In the genomic region with DNA sequence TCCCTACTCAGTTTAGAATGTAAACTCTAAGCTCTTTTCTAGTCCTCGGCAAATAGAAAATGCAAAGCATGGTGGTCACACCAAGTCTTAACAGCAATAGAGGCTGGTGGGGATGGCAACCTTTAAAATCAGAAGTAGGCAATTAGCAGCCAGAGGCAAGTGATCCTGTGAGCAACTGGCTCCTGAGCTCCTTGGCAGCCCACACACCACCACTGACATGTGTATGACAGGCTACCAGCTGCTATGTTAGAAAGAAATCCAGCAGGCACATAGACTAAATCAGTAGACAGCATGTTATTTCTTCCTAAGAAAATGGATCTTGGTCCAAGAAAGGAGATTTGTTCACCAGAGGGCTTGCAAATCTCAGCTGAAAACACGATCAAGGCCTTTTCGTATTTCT, we compare ENCODE assay signal across 28 mouse cellular contexts. TPM values are rescaled to one million over a fixed set of nuclear protein-coding genes. Genes with fewer than 3 reads are reported as not detected.
DNase-seq lines count a peak whose midpoint lies in the region; ATAC-seq lines count a peak whose summit lies in the region.
"Had no signal": no experiment of that assay in that cellular context is flagged by ENCODE, and none has a peak within 500 bp of the region (broad histone marks: within the 10 kb centered on the region; RNA-seq: fewer than 3 reads in every experiment).

No protein-coding gene starts in this region.

- H3K4me2 ChIP-seq in forebrain, embryonic 13.5 days: no peak overlapping the region
- no peak overlapping the region for H3K4me2 ChIP-seq in forebrain, embryonic 11.5 days (ENCODE audit: low read depth, low read length, severe bottlenecking)
- H3K4me2 ChIP-seq: heart, embryonic 12.5 days; hindbrain, embryonic 15.5 days; neural tube, embryonic 12.5 days; stomach, embryonic 15.5 days had no signal

- peak; percentile 70; the same call in 1 of the 2 replicates for ATAC-seq in forebrain, embryonic 13.5 days
- ATAC-seq in forebrain, embryonic 11.5 days (replicated peaks; ENCODE audit: low FRiP score): no peak
- ATAC-seq: CD4-positive, CD25-positive, alpha-beta regulatory T cell, adult 4 months; intestine, embryonic 16.5 days had no signal

- H3K27ac ChIP-seq in forebrain, embryonic 13.5 days: 0 out of 2 replicates have a peak overlapping the region, but pooled peaks have one; percentile 31
- no peak overlapping the region for H3K27ac ChIP-seq in forebrain, embryonic 11.5 days (ENCODE audit: low read depth, low read length)
- no peak overlapping the region for H3K27ac ChIP-seq in midbrain, embryonic 10.5 days (replicated peaks)
- H3K27ac ChIP-seq: hindbrain, embryonic 15.5 days; neural tube, embryonic 12.5 days; stomach, embryonic 15.5 days had no signal

- H3K27me3 ChIP-seq in forebrain, embryonic 13.5 days: no peaks in the 10 kb centered on the region
- no peaks in the 10 kb centered on the region for H3K27me3 ChIP-seq in forebrain, embryonic 11.5 days (ENCODE audit: control insufficient read depth, insufficient read depth, low read length)
- H3K27me3 ChIP-seq in midbrain, embryonic 10.5 days (ENCODE audit: low read depth, poor library complexity, severe bottlenecking): no peaks in the 10 kb centered on the region
- H3K27me3 ChIP-seq: heart, embryonic 12.5 days; hindbrain, embryonic 15.5 days; neural tube, embryonic 12.5 days; stomach, embryonic 15.5 days had no signal

- DNase-seq in forebrain, embryonic 11.5 days (ENCODE audit: low spot score): no peak
- peak; percentile 19 to 33 for DNase-seq in layer of hippocampus, adult 8-10 months (ENCODE audit: low spot score in 2 of 2)
- no peak for DNase-seq in layer of hippocampus, postnatal 36 days
- peak; percentile 34 to 77 for DNase-seq in left cerebral cortex, postnatal 25 days (ENCODE audit: low spot score in 2 of 2)
- no peak for DNase-seq in spleen, adult 18-20 months
- no peak for DNase-seq in midbrain, embryonic 10.5 days (ENCODE audit: low spot score)
- DNase-seq in thymus, postnatal 10 days (ENCODE audit: low spot score in 2 of 2): no peak
- DNase-seq: cerebellum, adult 9-11 months; gastrocnemius, postnatal 36 days; liver; lung, adult 18-20 months; lung, postnatal 36 days; thymus, postnatal 14 days had no signal

- 83% methylated on average over 3 of the region's 3 CpGs for WGBS in forebrain, embryonic 13.5 days
- WGBS in forebrain, embryonic 11.5 days: 90% methylated on average over 3 of the region's 3 CpGs
- WGBS in midbrain, embryonic 10.5 days: 94% methylated on average over 3 of the region's 3 CpGs

- H3K36me3 ChIP-seq in forebrain, embryonic 13.5 days (ENCODE audit: poor library complexity, severe bottlenecking): no peaks in the 10 kb centered on the region
- H3K36me3 ChIP-seq in forebrain, embryonic 11.5 days (ENCODE audit: control insufficient read depth, insufficient read depth, low read length): no peaks in the 10 kb centered on the region
- no peaks in the 10 kb centered on the region for H3K36me3 ChIP-seq in midbrain, embryonic 10.5 days
- H3K36me3 ChIP-seq: G1E; heart, embryonic 12.5 days; hindbrain, embryonic 15.5 days; neural tube, embryonic 12.5 days; stomach, embryonic 15.5 days had no signal

- H3K4me3 ChIP-seq in forebrain, embryonic 13.5 days: no peak overlapping the region
- H3K4me3 ChIP-seq in forebrain, embryonic 11.5 days (ENCODE audit: low read depth, low read length): no peak overlapping the region
- no peak overlapping the region for H3K4me3 ChIP-seq in midbrain, embryonic 10.5 days
- H3K4me3 ChIP-seq: heart, embryonic 12.5 days; hindbrain, embryonic 15.5 days; neural tube, embryonic 12.5 days; stomach, embryonic 15.5 days had no signal

- H3K4me1 ChIP-seq in forebrain, embryonic 13.5 days: no peaks in the 10 kb centered on the region
- no peaks in the 10 kb centered on the region for H3K4me1 ChIP-seq in forebrain, embryonic 11.5 days (replicated peaks; ENCODE audit: control insufficient read depth, insufficient read depth, low read length)
- no peaks in the 10 kb centered on the region for H3K4me1 ChIP-seq in midbrain, embryonic 10.5 days
- H3K4me1 ChIP-seq: heart, embryonic 12.5 days; hindbrain, embryonic 15.5 days; neural tube, embryonic 12.5 days; stomach, embryonic 15.5 days had no signal

- intact Hi-C loops in left cerebral cortex, postnatal 25 days (cut with DNase I): loop anchor here (2.0 to 10.0 kb wide), 2 partner anchors 34 to 1074 kb away; partner anchors contain the start of genes Casp2 and Nobox

- H3K9ac ChIP-seq in forebrain, embryonic 13.5 days: no peak overlapping the region
- H3K9ac ChIP-seq in forebrain, embryonic 11.5 days (ENCODE audit: low read length): no peak overlapping the region
- H3K9ac ChIP-seq: heart, embryonic 12.5 days; hindbrain, embryonic 15.5 days; neural tube, embryonic 12.5 days; stomach, embryonic 15.5 days had no signal

- H3K9me3 ChIP-seq in forebrain, embryonic 13.5 days (replicated peaks): no peaks in the 10 kb centered on the region
- H3K9me3 ChIP-seq in forebrain, embryonic 11.5 days (ENCODE audit: control insufficient read depth, low read length): no peaks in the 10 kb centered on the region
- no peaks in the 10 kb centered on the region for H3K9me3 ChIP-seq in midbrain, embryonic 10.5 days (replicated peaks)
- H3K9me3 ChIP-seq: G1E; heart, embryonic 12.5 days; hindbrain, embryonic 15.5 days; neural tube, embryonic 12.5 days; stomach, embryonic 15.5 days had no signal

RNA-seq across cellular contexts. Expression of gene Gstk1, which starts 14.5 kb away (rescaled TPM):
- polyA plus RNA-seq in forebrain, embryonic 13.5 days (2015; fragmentation: Nextera tagmentation; extraction: Ambion mirVana): 13.2 and 14.8 TPM in 2 replicates
- polyA plus RNA-seq in forebrain, embryonic 11.5 days (2014; fragmentation: Nextera tagmentation; extraction: Ambion mirVana): 15.2 and 18.4 TPM in 2 replicates
- 10 to 100 TPM in 2 of 4 experiments, 1 to 10 TPM in 2; 7.5 to 12.2 (median 10.3) TPM for total RNA-seq in layer of hippocampus, adult 8-10 months (2022)
- total RNA-seq in layer of hippocampus, postnatal 36 days (2021): 1 to 10 TPM; 9.5 to 9.6 TPM
- total RNA-seq in left cerebral cortex, postnatal 25 days (2021): 10 to 100 TPM in 1 of 2 experiments, 1 to 10 TPM in 1; 9.2 to 10.4 TPM
- 14.3 and 17.3 TPM in 2 replicates for polyA plus RNA-seq in midbrain, embryonic 10.5 days (2016; fragmentation: Nextera tagmentation; extraction: Ambion mirVana)
- polyA plus RNA-seq: G1E had no signal

RNA-seq across cellular contexts. Expression of gene Tas2r144, which starts 16.1 kb away (rescaled TPM):
- polyA plus RNA-seq in forebrain, embryonic 13.5 days (2015; fragmentation: Nextera tagmentation; extraction: Ambion mirVana): not detected in 2 replicates
- polyA plus RNA-seq in forebrain, embryonic 11.5 days (2014; fragmentation: Nextera tagmentation; extraction: Ambion mirVana): not detected in 2 replicates
- total RNA-seq in layer of hippocampus, adult 8-10 months (2022): not detected
- not detected for total RNA-seq in layer of hippocampus, postnatal 36 days (2021)
- total RNA-seq in left cerebral cortex, postnatal 25 days (2021): not detected
- polyA plus RNA-seq in midbrain, embryonic 10.5 days (2016; fragmentation: Nextera tagmentation; extraction: Ambion mirVana): not detected in 2 replicates
- total RNA-seq: adrenal gland, postnatal 4 days; gastrocnemius, postnatal 36 days; heart, postnatal 25 days; left cerebral cortex, adult 8-10 months; monocyte, adult 5-6 weeks had no signal
- polyA plus RNA-seq: CD4-positive, CD25-positive, alpha-beta regulatory T cell, adult 4 months; embryonic facial prominence, embryonic 14.5 days; G1E; heart, embryonic 12.5 days; hindbrain, embryonic 15.5 days; intestine, embryonic 16.5 days; kidney, embryonic 16.5 days; neural tube, embryonic 12.5 days; small intestine, adult 2 months; stomach, embryonic 15.5 days had no signal

RNA-seq across cellular contexts. Expression of gene Tmem139, which starts 30.6 kb away (rescaled TPM):
- 0.19 TPM in 1 of 2 replicates, not detected in the other for polyA plus RNA-seq in forebrain, embryonic 13.5 days (2015; fragmentation: Nextera tagmentation; extraction: Ambion mirVana)
- 0.55 TPM in 1 of 2 replicates, not detected in the other for polyA plus RNA-seq in forebrain, embryonic 11.5 days (2014; fragmentation: Nextera tagmentation; extraction: Ambion mirVana)
- not detected for total RNA-seq in layer of hippocampus, adult 8-10 months (2022)
- total RNA-seq in layer of hippocampus, postnatal 36 days (2021): not detected
- total RNA-seq in left cerebral cortex, postnatal 25 days (2021): not detected
- polyA plus RNA-seq in midbrain, embryonic 10.5 days (2016; fragmentation: Nextera tagmentation; extraction: Ambion mirVana): 0.33 and 0.42 TPM in 2 replicates
- total RNA-seq: left cerebral cortex, adult 8-10 months; monocyte, adult 5-6 weeks had no signal
- polyA plus RNA-seq: CD4-positive, CD25-positive, alpha-beta regulatory T cell, adult 4 months; G1E had no signal

RNA-seq across cellular contexts. Expression of gene Casp2, which starts 33.6 kb away (rescaled TPM):
- polyA plus RNA-seq in forebrain, embryonic 13.5 days (2015; fragmentation: Nextera tagmentation; extraction: Ambion mirVana): 62.7 and 73.9 TPM in 2 replicates
- 75.6 and 77.5 TPM in 2 replicates for polyA plus RNA-seq in forebrain, embryonic 11.5 days (2014; fragmentation: Nextera tagmentation; extraction: Ambion mirVana)
- total RNA-seq in layer of hippocampus, adult 8-10 months (2022): 10 to 100 TPM; 22.1 to 26.1 (median 22.7) TPM
- total RNA-seq in layer of hippocampus, postnatal 36 days (2021): 10 to 100 TPM; 20.6 to 23.7 TPM
- total RNA-seq in left cerebral cortex, postnatal 25 days (2021): 10 to 100 TPM; 21.7 to 26.6 TPM
- polyA plus RNA-seq in midbrain, embryonic 10.5 days (2016; fragmentation: Nextera tagmentation; extraction: Ambion mirVana): 75.4 and 81.1 TPM in 2 replicates

RNA-seq across cellular contexts. Expression of gene Clcn1, which starts 55.3 kb away (rescaled TPM):
- 1.3 and 2.0 TPM in 2 replicates for polyA plus RNA-seq in forebrain, embryonic 13.5 days (2015; fragmentation: Nextera tagmentation; extraction: Ambion mirVana)
- 1.4 and 2.0 TPM in 2 replicates for polyA plus RNA-seq in forebrain, embryonic 11.5 days (2014; fragmentation: Nextera tagmentation; extraction: Ambion mirVana)
- total RNA-seq in layer of hippocampus, adult 8-10 months (2022): 1 to 10 TPM; 2.9 to 4.3 (median 3.4) TPM
- 1 to 10 TPM; 2.7 to 3.6 TPM for total RNA-seq in layer of hippocampus, postnatal 36 days (2021)
- 1 to 10 TPM; 3.5 to 3.7 TPM for total RNA-seq in left cerebral cortex, postnatal 25 days (2021)
- polyA plus RNA-seq in midbrain, embryonic 10.5 days (2016; fragmentation: Nextera tagmentation; extraction: Ambion mirVana): 1.2 and 1.7 TPM in 2 replicates
- total RNA-seq: monocyte, adult 5-6 weeks had no signal
- polyA plus RNA-seq: CD4-positive, CD25-positive, alpha-beta regulatory T cell, adult 4 months; G1E had no signal

Comparison
In these comparisons a context has a peak if more than half of its experiments do, and no peak if none do; other contexts are left out.
1. DNase-seq: peak in layer of hippocampus, adult 8-10 months (2 of 2) and left cerebral cortex, postnatal 25 days (2 of 2); none in forebrain, embryonic 11.5 days (single experiment), layer of hippocampus, postnatal 36 days (0 of 2), spleen, adult 18-20 months (0 of 2), midbrain, embryonic 10.5 days (single experiment) and thymus, postnatal 10 days (0 of 2).